Mouse (Mus musculus): ENCODE results near the gene Nrxn3. TPM values are rescaled to one million over a fixed set of nuclear protein-coding genes. Genes with fewer than 3 reads are reported as not detected.
A peak's percentile ranks its signal among the peaks of the same experiment; 100 is the strongest.

Gene Nrxn3
- polyA plus RNA-seq, 1 experiment from 2014 or later = 3.5 TPM

DNA sequence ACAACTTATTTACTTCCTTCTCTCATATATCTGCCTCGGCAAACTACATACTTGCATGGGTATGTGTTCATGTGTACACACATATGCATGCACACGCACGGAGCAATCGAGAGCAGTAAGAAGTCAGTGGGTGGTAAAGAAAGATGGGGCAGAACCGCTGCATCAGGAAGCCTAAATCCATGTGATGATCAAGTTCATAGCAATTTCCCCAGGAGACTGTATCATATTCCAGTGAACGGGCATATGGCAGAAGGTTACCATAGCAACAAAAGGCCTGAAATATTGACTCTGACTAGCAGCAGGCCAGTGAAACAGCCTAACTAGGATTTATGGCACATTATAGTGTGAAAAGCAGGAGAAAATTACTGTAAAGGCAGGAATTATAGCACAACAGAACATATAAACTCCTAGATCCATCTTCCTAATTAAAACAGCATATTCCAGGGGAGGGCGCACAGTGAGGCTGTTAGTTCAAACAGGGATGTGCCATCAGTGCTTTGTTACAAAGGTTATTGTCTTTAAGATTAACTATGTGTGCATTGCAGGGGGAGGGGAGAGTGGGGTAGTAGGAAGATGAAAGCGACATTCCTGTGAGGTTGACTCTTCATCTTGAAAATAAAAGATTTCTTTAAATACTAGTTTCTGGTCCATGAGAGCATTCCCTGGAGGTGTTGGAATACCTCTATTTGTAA is 1195.6 kb downstream of the Nrxn3 start:
- ATAC-seq (replicated peaks; ENCODE audit: insufficient number of reproducible peaks, low FRiP score, low TSS enrichment, low read depth) (peak; percentile 72), DNase-seq (ENCODE audit: low spot score) (peak; percentile 76)
- Histone ChIP-seq H3K27ac (replicated peaks; ENCODE audit: low read depth, low read length) (no peak overlapping the region), H3K4me1 (ENCODE audit: control insufficient read depth, insufficient read depth, low read length) (no peaks in the 10 kb centered on the region), H3K36me3 (replicated peaks; ENCODE audit: control insufficient read depth, insufficient read depth, low read depth, low read length) (no peaks in the 10 kb centered on the region), H3K27me3 (ENCODE audit: control insufficient read depth, insufficient read depth, low read length) (no peaks in the 10 kb centered on the region), H3K4me2 (ENCODE audit: low read depth, low read length) (no peak overlapping the region), H3K9ac (replicated peaks; ENCODE audit: low read length) (no peak overlapping the region), H3K9me3 (replicated peaks; ENCODE audit: control insufficient read depth, low read length) (no peaks in the 10 kb centered on the region), H3K4me3 (ENCODE audit: low read depth, low read length) (no peak overlapping the region)
- WGBS = 54% methylated on average over 8 of the region's 8 CpGs

GRCm38 (mm10) chr12:89932338-89932737 is 1209.7 kb downstream of the Nrxn3 start:
- ATAC-seq (replicated peaks; ENCODE audit: insufficient number of reproducible peaks, low FRiP score, low TSS enrichment, low read depth) = no peak
- H3K4me1 ChIP-seq (ENCODE audit: control insufficient read depth, insufficient read depth, low read length) = no peaks in the 10 kb centered on the region
- H3K9me3 ChIP-seq (replicated peaks; ENCODE audit: control insufficient read depth, low read length) = no peaks in the 10 kb centered on the region
- 89% methylated on average over 1 of the region's 1 CpGs for WGBS
- no peaks in the 10 kb centered on the region for H3K36me3 ChIP-seq (replicated peaks; ENCODE audit: control insufficient read depth, insufficient read depth, low read depth, low read length)
- H3K4me3 ChIP-seq (ENCODE audit: low read depth, low read length) = no peak overlapping the region
- H3K27ac ChIP-seq (replicated peaks; ENCODE audit: low read depth, low read length) = no peak overlapping the region
- no peak overlapping the region for H3K9ac ChIP-seq (replicated peaks; ENCODE audit: low read length)
- no peaks in the 10 kb centered on the region for H3K27me3 ChIP-seq (ENCODE audit: control insufficient read depth, insufficient read depth, low read length)
- no peak overlapping the region for H3K4me2 ChIP-seq (ENCODE audit: low read depth, low read length)
- DNase-seq (ENCODE audit: low spot score) = no peak

DNA sequence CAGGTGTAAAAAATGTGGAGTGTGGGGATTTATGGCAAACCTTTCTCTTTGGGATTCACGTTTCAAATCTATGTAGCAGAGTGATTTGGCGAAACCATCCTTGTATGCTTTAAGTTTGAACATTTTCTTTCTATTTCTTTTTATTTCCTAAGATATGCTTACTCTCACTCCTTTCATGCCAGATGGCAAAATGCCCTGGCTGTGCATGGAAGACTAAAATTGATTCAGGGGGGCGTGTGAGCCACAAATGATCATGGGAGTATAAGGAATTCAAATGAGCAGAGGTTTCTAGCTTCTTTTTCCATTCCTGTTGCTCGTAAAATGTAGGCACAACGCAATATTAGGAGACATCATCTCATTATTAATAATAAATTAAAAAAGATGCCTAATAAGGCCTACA is 1211.0 kb downstream of the Nrxn3 start:
- H3K27me3 ChIP-seq (ENCODE audit: control insufficient read depth, insufficient read depth, low read length) = no peaks in the 10 kb centered on the region
- ATAC-seq (replicated peaks; ENCODE audit: insufficient number of reproducible peaks, low FRiP score, low TSS enrichment, low read depth) (no peak), DNase-seq (ENCODE audit: low spot score) (no peak)
- H3K4me3 ChIP-seq (ENCODE audit: low read depth, low read length) = no peak overlapping the region
- H3K27ac ChIP-seq (replicated peaks; ENCODE audit: low read depth, low read length) = no peak overlapping the region
- 88% methylated on average over 5 of the region's 5 CpGs for WGBS
- no peak overlapping the region for H3K4me2 ChIP-seq (ENCODE audit: low read depth, low read length)
- H3K9ac ChIP-seq (replicated peaks; ENCODE audit: low read length) = no peak overlapping the region
- H3K4me1 ChIP-seq (ENCODE audit: control insufficient read depth, insufficient read depth, low read length) = no peaks in the 10 kb centered on the region
- no peaks in the 10 kb centered on the region for H3K36me3 ChIP-seq (replicated peaks; ENCODE audit: control insufficient read depth, insufficient read depth, low read depth, low read length)
- no peaks in the 10 kb centered on the region for H3K9me3 ChIP-seq (replicated peaks; ENCODE audit: control insufficient read depth, low read length)

- Histone ChIP-seq H3K9me3 (replicated peaks; ENCODE audit: control insufficient read depth, low read length) (no peaks in the 10 kb centered on the region), H3K9ac (replicated peaks; ENCODE audit: low read length) (no peak overlapping the region), H3K36me3 (replicated peaks; ENCODE audit: control insufficient read depth, insufficient read depth, low read depth, low read length) (no peaks in the 10 kb centered on the region), H3K4me2 (ENCODE audit: low read depth, low read length) (no peak overlapping the region), H3K27me3 (ENCODE audit: control insufficient read depth, insufficient read depth, low read length) (no peaks in the 10 kb centered on the region), H3K4me1 (ENCODE audit: control insufficient read depth, insufficient read depth, low read length) (no peaks in the 10 kb centered on the region), H3K4me3 (ENCODE audit: low read depth, low read length) (no peak overlapping the region), H3K27ac (replicated peaks; ENCODE audit: low read depth, low read length) (no peak overlapping the region)
- WGBS = 84% methylated on average over 2 of the region's 2 CpGs
- no peak for ATAC-seq (replicated peaks; ENCODE audit: insufficient number of reproducible peaks, low FRiP score, low TSS enrichment, low read depth)
- DNase-seq (ENCODE audit: low spot score) = no peak
Measured at GRCm38 (mm10) chr12:89940746-89941145, 1218.1 kb downstream of the Nrxn3 start.

GRCm38 (mm10) chr12:89945911-89946502 is 1223.3 kb downstream of the Nrxn3 start:
- WGBS = 53% methylated on average over 2 of the region's 2 CpGs
- DNase-seq (ENCODE audit: low spot score) = no peak
- Histone ChIP-seq H3K4me1 (ENCODE audit: control insufficient read depth, insufficient read depth, low read length) (no peaks in the 10 kb centered on the region), H3K4me3 (ENCODE audit: low read depth, low read length) (no peak overlapping the region), H3K36me3 (replicated peaks; ENCODE audit: control insufficient read depth, insufficient read depth, low read depth, low read length) (no peaks in the 10 kb centered on the region), H3K9ac (replicated peaks; ENCODE audit: low read length) (no peak overlapping the region), H3K27ac (replicated peaks; ENCODE audit: low read depth, low read length) (no peak overlapping the region), H3K4me2 (ENCODE audit: low read depth, low read length) (no peak overlapping the region), H3K9me3 (replicated peaks; ENCODE audit: control insufficient read depth, low read length) (no peaks in the 10 kb centered on the region), H3K27me3 (ENCODE audit: control insufficient read depth, insufficient read depth, low read length) (no peaks in the 10 kb centered on the region)
- no peak for ATAC-seq (replicated peaks; ENCODE audit: insufficient number of reproducible peaks, low FRiP score, low TSS enrichment, low read depth)

GRCm38 (mm10) chr12:89946522-89946921 is 1223.8 kb downstream of the Nrxn3 start:
- DNase-seq (ENCODE audit: low spot score) = peak; percentile 28
- WGBS = 30% methylated on average over 5 of the region's 5 CpGs

GRCm38 (mm10) chr12:89953237-89953636 is 1230.6 kb downstream of the Nrxn3 start:
- Histone ChIP-seq H3K27me3 (ENCODE audit: control insufficient read depth, insufficient read depth, low read length) (no peaks in the 10 kb centered on the region), H3K27ac (replicated peaks; ENCODE audit: low read depth, low read length) (no peak overlapping the region), H3K9ac (replicated peaks; ENCODE audit: low read length) (no peak overlapping the region), H3K36me3 (replicated peaks; ENCODE audit: control insufficient read depth, insufficient read depth, low read depth, low read length) (no peaks in the 10 kb centered on the region), H3K9me3 (replicated peaks; ENCODE audit: control insufficient read depth, low read length) (no peaks in the 10 kb centered on the region), H3K4me3 (ENCODE audit: low read depth, low read length) (no peak overlapping the region), H3K4me1 (ENCODE audit: control insufficient read depth, insufficient read depth, low read length) (no peaks in the 10 kb centered on the region), H3K4me2 (ENCODE audit: low read depth, low read length) (no peak overlapping the region)
- DNase-seq (ENCODE audit: low spot score) (no peak), ATAC-seq (replicated peaks; ENCODE audit: insufficient number of reproducible peaks, low FRiP score, low TSS enrichment, low read depth) (no peak)

More at GRCm38 (mm10) chr12:89946522-89946921, 1223.8 kb downstream of the Nrxn3 start:
- Histone ChIP-seq H3K27ac (replicated peaks; ENCODE audit: low read depth, low read length) (no peak overlapping the region), H3K27me3 (ENCODE audit: control insufficient read depth, insufficient read depth, low read length) (no peaks in the 10 kb centered on the region), H3K36me3 (replicated peaks; ENCODE audit: control insufficient read depth, insufficient read depth, low read depth, low read length) (no peaks in the 10 kb centered on the region), H3K9ac (replicated peaks; ENCODE audit: low read length) (no peak overlapping the region), H3K4me2 (ENCODE audit: low read depth, low read length) (no peak overlapping the region), H3K9me3 (replicated peaks; ENCODE audit: control insufficient read depth, low read length) (no peaks in the 10 kb centered on the region), H3K4me1 (ENCODE audit: control insufficient read depth, insufficient read depth, low read length) (no peaks in the 10 kb centered on the region), H3K4me3 (ENCODE audit: low read depth, low read length) (no peak overlapping the region)
- no peak for ATAC-seq (replicated peaks; ENCODE audit: insufficient number of reproducible peaks, low FRiP score, low TSS enrichment, low read depth)

DNA sequence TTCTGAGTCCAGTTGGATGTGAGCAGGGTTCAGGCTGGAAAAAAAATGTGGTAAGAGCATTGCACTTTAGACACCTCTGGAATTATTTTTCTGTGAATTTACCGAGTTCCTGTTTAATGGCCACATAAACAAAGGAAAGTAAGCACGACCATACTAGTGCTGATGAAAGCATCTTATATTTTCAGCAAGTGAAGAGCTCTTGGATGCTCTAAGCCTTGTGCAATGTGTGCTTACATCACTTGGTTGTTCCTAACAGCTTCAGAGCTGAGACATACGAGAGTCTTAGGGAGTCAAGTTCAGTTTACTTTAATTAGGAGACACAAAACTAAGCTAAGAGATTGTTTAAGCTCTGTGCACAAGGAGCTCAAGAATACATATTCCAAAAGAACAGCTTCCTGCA is 1231.0 kb downstream of the Nrxn3 start:
- no peaks in the 10 kb centered on the region for H3K36me3 ChIP-seq (replicated peaks; ENCODE audit: control insufficient read depth, insufficient read depth, low read depth, low read length)
- no peaks in the 10 kb centered on the region for H3K9me3 ChIP-seq (replicated peaks; ENCODE audit: control insufficient read depth, low read length)
- no peak overlapping the region for H3K4me2 ChIP-seq (ENCODE audit: low read depth, low read length)
- no peaks in the 10 kb centered on the region for H3K27me3 ChIP-seq (ENCODE audit: control insufficient read depth, insufficient read depth, low read length)
- no peak for ATAC-seq (replicated peaks; ENCODE audit: insufficient number of reproducible peaks, low FRiP score, low TSS enrichment, low read depth)
- H3K4me1 ChIP-seq (ENCODE audit: control insufficient read depth, insufficient read depth, low read length) = no peaks in the 10 kb centered on the region
- H3K9ac ChIP-seq (replicated peaks; ENCODE audit: low read length) = no peak overlapping the region
- no peak for DNase-seq (ENCODE audit: low spot score)
- H3K27ac ChIP-seq (replicated peaks; ENCODE audit: low read depth, low read length) = no peak overlapping the region
- WGBS = 47% methylated on average over 3 of the region's 3 CpGs
- no peak overlapping the region for H3K4me3 ChIP-seq (ENCODE audit: low read depth, low read length)
